Mouse (Mus musculus): ENCODE data around the gene Osbpl9. TPM values are rescaled to one million over a fixed set of nuclear protein-coding genes. Genes with fewer than 3 reads are reported as not detected.
A peak's percentile ranks its signal among the peaks of the same experiment; 100 is the strongest.

The Osbpl9 gene
- polyA plus RNA-seq, 1 experiment from 2014 or later: 57.2 TPM

DNA sequence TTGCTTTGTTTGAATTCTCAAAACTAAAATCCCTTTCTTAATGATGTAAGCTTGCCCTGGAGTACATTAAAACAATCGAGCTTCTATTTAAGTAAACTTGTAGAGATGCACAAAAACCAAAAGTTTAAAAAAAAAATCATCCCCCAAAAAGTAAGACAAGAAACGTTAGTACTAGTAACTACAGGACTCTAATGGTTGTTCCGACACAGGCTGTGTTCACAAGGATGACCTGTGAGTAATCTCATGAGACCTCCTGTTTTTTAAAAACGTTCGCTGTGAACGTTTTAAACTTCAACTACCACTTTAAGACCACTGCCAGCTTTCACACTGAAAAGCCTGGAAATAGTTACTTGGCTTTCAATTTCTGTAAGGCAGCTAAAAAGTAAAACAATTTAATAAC is 85.1 kb downstream of the Osbpl9 start:
- 25% methylated on average over 6 of the region's 6 CpGs for WGBS
- Histone ChIP-seq H3K36me3 (ENCODE audit: control insufficient read depth, insufficient read depth) (no peaks in the 10 kb centered on the region), H3K4me3 (ENCODE audit: low read length) (peak overlapping the region; percentile 66), H3K4me2 (ENCODE audit: low read depth, low read length) (peak overlapping the region; percentile 91), H3K4me1 (ENCODE audit: control insufficient read depth, insufficient read depth, low read length) (peaks cover 27% of the 10 kb centered on the region), H3K27me3 (ENCODE audit: control insufficient read depth, insufficient read depth, low read length) (no peaks in the 10 kb centered on the region), H3K9ac (ENCODE audit: low read length) (peak overlapping the region; percentile 79), H3K9me3 (replicated peaks; ENCODE audit: control insufficient read depth, low read length) (no peaks in the 10 kb centered on the region), H3K27ac (ENCODE audit: low read length) (0 out of 2 replicates have a peak overlapping the region, but pooled peaks have one; percentile 43)
- ATAC-seq (replicated peaks; ENCODE audit: extremely low read depth, insufficient read depth, low FRiP score): no peak

DNA sequence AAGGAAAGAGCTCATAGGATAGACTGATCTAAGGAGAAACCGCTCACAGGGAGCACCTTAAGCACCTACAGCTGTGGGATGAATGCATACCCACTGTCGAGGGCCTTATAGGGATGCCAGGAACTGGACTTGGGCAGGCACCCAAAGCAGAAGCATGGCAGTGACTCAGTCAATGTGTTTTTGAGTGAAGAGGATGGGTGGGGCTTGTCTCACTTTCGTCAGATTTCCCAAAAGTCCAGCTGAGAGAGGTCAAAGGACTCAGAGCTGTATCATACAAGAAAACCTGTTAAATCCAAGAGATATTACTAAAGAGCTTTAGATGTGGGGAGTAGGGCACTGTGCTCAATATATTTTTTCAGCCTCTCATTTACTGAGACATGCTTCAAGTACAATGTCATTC is 85.6 kb downstream of the Osbpl9 start:
- Histone ChIP-seq H3K36me3 (ENCODE audit: control insufficient read depth, insufficient read depth) (no peaks in the 10 kb centered on the region), H3K27ac (ENCODE audit: low read length) (no peak overlapping the region), H3K4me2 (ENCODE audit: low read depth, low read length) (peak overlapping the region; percentile 91), H3K4me3 (ENCODE audit: low read length) (peak overlapping the region; percentile 6; the same call in 1 of the 2 replicates), H3K27me3 (ENCODE audit: control insufficient read depth, insufficient read depth, low read length) (no peaks in the 10 kb centered on the region), H3K9ac (ENCODE audit: low read length) (peak overlapping the region; percentile 20; the same call in 1 of the 2 replicates), H3K4me1 (ENCODE audit: control insufficient read depth, insufficient read depth, low read length) (peaks cover 27% of the 10 kb centered on the region), H3K9me3 (replicated peaks; ENCODE audit: control insufficient read depth, low read length) (no peaks in the 10 kb centered on the region)
- 52% methylated on average over 3 of the region's 3 CpGs for WGBS
- ATAC-seq (replicated peaks; ENCODE audit: extremely low read depth, insufficient read depth, low FRiP score): no peak

DNA sequence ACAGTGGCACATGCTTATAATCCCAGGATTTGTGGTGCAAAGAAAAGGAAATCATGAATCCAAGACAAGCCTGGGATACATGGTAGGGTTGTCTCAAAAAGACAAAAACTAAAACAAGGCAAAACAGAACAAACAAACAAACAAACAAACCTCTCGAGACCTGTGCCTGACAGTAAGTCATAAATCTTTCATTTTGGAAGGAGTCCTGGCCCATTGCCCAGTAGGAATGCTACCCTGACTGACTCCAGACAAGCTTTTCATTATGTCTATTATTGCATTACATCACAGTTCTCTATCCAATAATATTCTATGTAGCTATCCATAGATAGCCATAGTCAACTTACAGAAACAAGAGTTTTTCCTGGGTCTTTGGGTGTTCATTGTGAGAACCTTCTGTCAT is 86.3 kb downstream of the Osbpl9 start:
- Histone ChIP-seq H3K9ac (ENCODE audit: low read length) (no peak overlapping the region), H3K36me3 (ENCODE audit: control insufficient read depth, insufficient read depth) (no peaks in the 10 kb centered on the region), H3K27ac (ENCODE audit: low read length) (peak overlapping the region; percentile 40; the same call in 1 of the 2 replicates), H3K9me3 (replicated peaks; ENCODE audit: control insufficient read depth, low read length) (no peaks in the 10 kb centered on the region), H3K4me2 (ENCODE audit: low read depth, low read length) (no peak overlapping the region), H3K27me3 (ENCODE audit: control insufficient read depth, insufficient read depth, low read length) (no peaks in the 10 kb centered on the region), H3K4me3 (ENCODE audit: low read length) (no peak overlapping the region), H3K4me1 (ENCODE audit: control insufficient read depth, insufficient read depth, low read length) (peaks cover 27% of the 10 kb centered on the region)
- no peak for ATAC-seq (replicated peaks; ENCODE audit: extremely low read depth, insufficient read depth, low FRiP score)
- 48% methylated on average over 1 of the region's 1 CpGs for WGBS

DNA sequence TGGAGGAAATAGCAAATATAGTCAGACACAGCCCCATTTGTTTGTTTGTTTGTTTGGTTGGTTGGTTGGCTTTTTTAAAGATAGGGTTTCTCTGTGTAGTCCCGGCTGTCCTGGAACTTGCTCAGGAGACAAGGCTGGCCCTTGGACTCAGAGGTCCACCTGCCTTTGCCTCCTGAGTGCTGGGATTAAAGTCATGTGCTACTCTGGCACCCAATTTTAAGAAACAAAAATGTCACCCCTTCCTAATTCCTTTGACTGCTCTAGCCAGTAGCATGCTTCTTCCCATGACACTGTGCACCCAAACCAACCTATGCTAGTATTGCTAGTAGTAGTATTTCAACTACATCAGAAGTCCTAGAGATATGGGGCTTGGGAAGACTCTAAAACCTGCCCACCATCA is 87.8 kb downstream of the Osbpl9 start:
- no peaks in the 10 kb centered on the region for H3K27me3 ChIP-seq (ENCODE audit: control insufficient read depth, insufficient read depth, low read length)
- H3K4me2 ChIP-seq (ENCODE audit: low read depth, low read length): no peak overlapping the region
- peaks cover 27% of the 10 kb centered on the region for H3K4me1 ChIP-seq (ENCODE audit: control insufficient read depth, insufficient read depth, low read length)
- WGBS: 89% methylated on average over 1 of the region's 1 CpGs
- ATAC-seq (replicated peaks; ENCODE audit: extremely low read depth, insufficient read depth, low FRiP score): no peak
- no peak overlapping the region for H3K4me3 ChIP-seq (ENCODE audit: low read length)
- no peak overlapping the region for H3K9ac ChIP-seq (ENCODE audit: low read length)
- no peak overlapping the region for H3K27ac ChIP-seq (ENCODE audit: low read length)
- H3K36me3 ChIP-seq (ENCODE audit: control insufficient read depth, insufficient read depth): no peaks in the 10 kb centered on the region
- no peaks in the 10 kb centered on the region for H3K9me3 ChIP-seq (replicated peaks; ENCODE audit: control insufficient read depth, low read length)

GRCm38 (mm10) chr4:109112915-109113505 is 89.1 kb downstream of the Osbpl9 start:
- no peak overlapping the region for H3K27ac ChIP-seq (ENCODE audit: low read length)
- H3K4me2 ChIP-seq (ENCODE audit: low read depth, low read length): no peak overlapping the region
- no peaks in the 10 kb centered on the region for H3K9me3 ChIP-seq (replicated peaks; ENCODE audit: control insufficient read depth, low read length)
- no peak overlapping the region for H3K9ac ChIP-seq (ENCODE audit: low read length)
- no peak overlapping the region for H3K4me3 ChIP-seq (ENCODE audit: low read length)
- no peaks in the 10 kb centered on the region for H3K36me3 ChIP-seq (ENCODE audit: control insufficient read depth, insufficient read depth)
- H3K4me1 ChIP-seq (ENCODE audit: control insufficient read depth, insufficient read depth, low read length): peaks cover 23% of the 10 kb centered on the region
- no peak for ATAC-seq (replicated peaks; ENCODE audit: extremely low read depth, insufficient read depth, low FRiP score)
- H3K27me3 ChIP-seq (ENCODE audit: control insufficient read depth, insufficient read depth, low read length): no peaks in the 10 kb centered on the region
- 66% methylated on average over 7 of the region's 7 CpGs for WGBS

DNA sequence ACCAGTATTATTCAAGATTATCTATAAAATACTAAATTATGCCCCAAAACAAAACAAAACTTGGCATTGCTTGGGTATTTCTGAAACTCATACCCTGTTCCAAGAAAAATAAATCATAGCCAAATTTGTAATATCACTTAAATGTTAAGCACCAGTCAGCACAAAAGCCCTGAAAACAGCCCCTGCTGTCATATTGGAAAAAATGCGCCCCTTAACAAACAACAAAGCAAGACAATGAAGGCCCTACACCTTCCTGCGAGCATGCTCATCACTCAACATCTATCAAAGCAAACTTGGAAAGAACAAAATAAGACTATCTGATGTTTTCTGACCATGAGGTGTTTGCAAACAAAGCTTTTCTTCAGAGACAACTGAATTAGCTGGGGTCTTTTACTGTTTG is 91.1 kb downstream of the Osbpl9 start:
- WGBS: 79% methylated on average over 2 of the region's 2 CpGs
- H3K4me2 ChIP-seq (ENCODE audit: low read depth, low read length): no peak overlapping the region
- H3K4me3 ChIP-seq (ENCODE audit: low read length): no peak overlapping the region
- H3K4me1 ChIP-seq (ENCODE audit: control insufficient read depth, insufficient read depth, low read length): peaks cover 17% of the 10 kb centered on the region
- no peak overlapping the region for H3K9ac ChIP-seq (ENCODE audit: low read length)
- no peaks in the 10 kb centered on the region for H3K27me3 ChIP-seq (ENCODE audit: control insufficient read depth, insufficient read depth, low read length)
- no peaks in the 10 kb centered on the region for H3K9me3 ChIP-seq (replicated peaks; ENCODE audit: control insufficient read depth, low read length)
- H3K36me3 ChIP-seq (ENCODE audit: control insufficient read depth, insufficient read depth): no peaks in the 10 kb centered on the region
- ATAC-seq (replicated peaks; ENCODE audit: extremely low read depth, insufficient read depth, low FRiP score): no peak
- no peak overlapping the region for H3K27ac ChIP-seq (ENCODE audit: low read length)

GRCm38 (mm10) chr4:109109686-109110085 is 92.4 kb downstream of the Osbpl9 start:
- H3K4me2 ChIP-seq (ENCODE audit: low read depth, low read length): no peak overlapping the region
- peaks cover 5% of the 10 kb centered on the region for H3K4me1 ChIP-seq (ENCODE audit: control insufficient read depth, insufficient read depth, low read length)
- no peaks in the 10 kb centered on the region for H3K27me3 ChIP-seq (ENCODE audit: control insufficient read depth, insufficient read depth, low read length)
- H3K36me3 ChIP-seq (ENCODE audit: control insufficient read depth, insufficient read depth): no peaks in the 10 kb centered on the region
- no peaks in the 10 kb centered on the region for H3K9me3 ChIP-seq (replicated peaks; ENCODE audit: control insufficient read depth, low read length)
- H3K4me3 ChIP-seq (ENCODE audit: low read length): no peak overlapping the region
- no peak overlapping the region for H3K9ac ChIP-seq (ENCODE audit: low read length)
- WGBS: 91% methylated on average over 10 of the region's 10 CpGs
- H3K27ac ChIP-seq (ENCODE audit: low read length): no peak overlapping the region
- no peak for ATAC-seq (replicated peaks; ENCODE audit: extremely low read depth, insufficient read depth, low FRiP score)

DNA sequence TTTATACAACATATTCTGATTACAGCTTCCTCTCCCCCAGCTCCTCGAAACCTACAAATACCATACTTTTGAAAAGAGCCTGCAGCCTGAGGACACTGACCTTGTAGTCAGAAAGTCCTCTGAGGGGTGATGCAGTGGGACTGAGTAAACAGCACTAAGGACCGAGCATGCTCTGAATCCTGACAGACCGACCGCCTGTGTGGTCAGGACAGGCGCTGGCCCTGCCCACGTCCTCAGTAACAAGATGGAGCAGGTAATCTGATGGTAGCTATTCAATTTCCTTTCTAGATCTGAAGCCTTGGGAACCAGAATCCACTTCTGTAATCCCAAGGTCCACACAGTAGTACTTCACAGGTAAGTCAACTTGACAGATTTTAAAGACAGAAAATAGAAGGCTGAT is 93.1 kb downstream of the Osbpl9 start:
- Histone ChIP-seq H3K9me3 (replicated peaks; ENCODE audit: control insufficient read depth, low read length) (no peaks in the 10 kb centered on the region), H3K4me3 (ENCODE audit: low read length) (no peak overlapping the region), H3K27me3 (ENCODE audit: control insufficient read depth, insufficient read depth, low read length) (no peaks in the 10 kb centered on the region), H3K4me1 (ENCODE audit: control insufficient read depth, insufficient read depth, low read length) (peaks cover 5% of the 10 kb centered on the region), H3K27ac (ENCODE audit: low read length) (no peak overlapping the region), H3K9ac (ENCODE audit: low read length) (no peak overlapping the region), H3K36me3 (ENCODE audit: control insufficient read depth, insufficient read depth) (no peaks in the 10 kb centered on the region), H3K4me2 (ENCODE audit: low read depth, low read length) (no peak overlapping the region)
- 82% methylated on average over 6 of the region's 6 CpGs for WGBS
- ATAC-seq (replicated peaks; ENCODE audit: extremely low read depth, insufficient read depth, low FRiP score): no peak

DNA sequence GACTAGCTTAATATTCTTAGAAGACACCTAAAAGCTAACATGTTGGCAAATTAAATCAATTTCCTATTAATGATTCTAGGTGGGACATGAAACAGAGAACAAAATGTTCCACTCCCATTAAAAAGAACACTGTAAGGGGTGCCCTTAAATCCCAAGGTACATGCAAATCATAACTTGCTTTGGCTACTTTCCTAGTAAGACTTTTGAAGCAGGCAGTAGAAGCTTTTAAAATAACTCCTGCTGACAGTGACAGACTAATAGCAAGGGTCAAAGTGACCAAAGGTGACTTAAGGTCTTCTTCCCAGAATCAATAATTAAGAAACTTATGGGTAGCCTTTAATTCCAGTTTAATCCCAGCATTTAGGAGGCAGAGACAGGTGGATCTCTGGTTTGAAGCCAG is 95.5 kb downstream of the Osbpl9 start:
- Histone ChIP-seq H3K36me3 (ENCODE audit: control insufficient read depth, insufficient read depth) (no peaks in the 10 kb centered on the region), H3K4me3 (ENCODE audit: low read length) (no peak overlapping the region), H3K4me2 (ENCODE audit: low read depth, low read length) (no peak overlapping the region), H3K9ac (ENCODE audit: low read length) (no peak overlapping the region), H3K27ac (ENCODE audit: low read length) (no peak overlapping the region), H3K27me3 (ENCODE audit: control insufficient read depth, insufficient read depth, low read length) (no peaks in the 10 kb centered on the region), H3K4me1 (ENCODE audit: control insufficient read depth, insufficient read depth, low read length) (peaks cover 4% of the 10 kb centered on the region), H3K9me3 (replicated peaks; ENCODE audit: control insufficient read depth, low read length) (no peaks in the 10 kb centered on the region)
- no peak for ATAC-seq (replicated peaks; ENCODE audit: extremely low read depth, insufficient read depth, low FRiP score)

Data from heart, embryonic 16.5 days (tissue).